Mouse (Mus musculus) embryo, embryonic 10 days (tissue): Measurements from ENCODE around the gene Hspb7.
A peak's percentile ranks its signal among the peaks of the same experiment; 100 is the strongest.

Source experiments
- DNase-seq: peaks from one replicate; pipeline ENCODE4 v3.0.0-alpha.2; 2015; ENCODE audit warnings: low spot score

Gene Hspb7

DNA sequence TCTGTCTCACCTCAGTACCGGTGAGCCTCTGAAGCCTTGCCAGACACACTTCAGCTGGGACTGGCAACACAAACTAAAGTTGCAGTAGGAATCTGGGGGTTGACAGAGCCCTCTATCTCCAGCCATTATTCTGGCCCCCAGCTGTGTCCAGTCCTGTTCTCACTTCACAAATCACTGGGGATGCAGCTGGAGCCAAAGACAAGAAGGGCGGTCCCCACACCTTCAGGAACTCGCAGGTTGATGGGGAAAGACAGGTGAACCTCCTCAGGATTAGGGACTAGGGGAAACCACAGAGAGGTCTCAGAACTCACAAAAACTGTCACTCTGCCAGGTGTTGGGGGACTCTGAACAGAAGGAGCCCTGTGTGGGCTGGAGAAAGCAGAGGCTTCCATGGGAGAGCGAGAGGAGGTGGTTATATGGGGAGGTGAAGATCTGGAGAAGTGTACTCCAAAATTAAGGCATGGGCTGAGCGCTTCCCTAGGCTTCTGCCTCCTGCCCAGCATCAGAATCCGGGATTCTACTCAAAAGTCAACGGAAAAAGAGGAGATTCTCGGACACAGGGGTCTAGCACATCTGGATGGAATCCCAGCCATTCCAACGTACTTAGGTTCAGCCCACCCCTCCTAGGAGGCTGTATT is at the start of gene Hspb7:
TSS of gene Hspb7 (plus strand) at position 588 of the 638 bp plus-strand sequence.
- no peak for DNase-seq

DNA sequence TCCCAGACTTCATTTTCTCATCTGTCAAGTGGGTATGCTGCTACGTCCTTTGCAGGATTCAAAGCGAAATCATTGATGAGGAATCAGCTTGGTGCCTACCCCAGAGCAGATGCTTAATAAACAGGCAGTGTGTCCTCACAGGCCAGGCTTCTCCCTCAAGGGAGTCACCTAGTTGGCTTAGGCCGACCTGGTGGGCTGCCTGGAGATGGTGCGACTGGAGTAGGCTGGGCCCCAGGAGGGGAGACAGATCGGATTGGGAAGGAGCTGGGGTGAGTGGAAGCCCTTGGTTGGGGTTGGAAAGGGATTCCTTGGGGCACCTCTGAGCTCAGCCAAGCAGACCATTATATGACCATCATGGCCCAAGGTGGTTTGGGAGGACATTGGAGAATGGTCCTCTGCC is 48.2 kb upstream of the Hspb7 start:
- no peak for DNase-seq

DNA sequence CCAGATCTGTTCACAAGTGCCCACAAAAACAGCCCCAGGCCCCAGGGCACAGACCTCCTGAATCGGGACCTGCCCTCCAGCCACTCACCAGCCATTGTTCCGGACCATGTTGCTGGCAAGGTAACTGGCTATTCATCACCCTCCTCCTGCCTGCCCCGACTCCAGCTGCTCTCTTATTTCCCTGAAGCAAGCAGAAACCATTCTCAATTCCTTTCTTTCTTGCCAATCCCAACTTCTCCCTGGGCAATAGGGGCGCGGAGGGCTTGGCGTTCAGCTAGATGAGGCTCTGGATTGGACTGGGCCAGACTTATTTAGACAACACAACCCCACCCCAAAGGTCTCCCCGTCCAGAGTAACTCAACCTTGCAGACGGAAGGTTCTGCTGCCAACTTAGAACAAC is 40.9 kb upstream of the Hspb7 start:
- DNase-seq: no peak

DNA sequence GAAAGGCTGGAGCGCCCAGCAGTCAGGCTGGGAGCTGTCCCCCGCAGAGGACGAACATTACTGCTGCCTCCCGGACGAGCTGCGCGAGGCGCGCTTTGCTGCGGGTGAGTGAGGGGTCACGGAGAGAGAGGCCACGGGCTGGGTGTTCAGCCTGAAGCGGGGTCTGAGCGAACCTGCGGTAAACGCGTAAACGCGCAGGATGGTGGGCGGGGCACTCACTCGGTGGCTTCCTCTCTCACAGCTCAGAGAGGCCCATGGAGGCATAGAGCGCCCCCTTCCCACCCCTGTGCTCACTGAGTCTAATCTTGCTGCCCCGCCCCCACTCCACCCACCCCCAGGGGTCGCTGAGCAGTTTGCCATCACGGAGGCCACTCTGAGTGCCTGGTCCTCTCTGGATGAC is 38.2 kb upstream of the Hspb7 start:
- DNase-seq: peak; percentile 56

DNA sequence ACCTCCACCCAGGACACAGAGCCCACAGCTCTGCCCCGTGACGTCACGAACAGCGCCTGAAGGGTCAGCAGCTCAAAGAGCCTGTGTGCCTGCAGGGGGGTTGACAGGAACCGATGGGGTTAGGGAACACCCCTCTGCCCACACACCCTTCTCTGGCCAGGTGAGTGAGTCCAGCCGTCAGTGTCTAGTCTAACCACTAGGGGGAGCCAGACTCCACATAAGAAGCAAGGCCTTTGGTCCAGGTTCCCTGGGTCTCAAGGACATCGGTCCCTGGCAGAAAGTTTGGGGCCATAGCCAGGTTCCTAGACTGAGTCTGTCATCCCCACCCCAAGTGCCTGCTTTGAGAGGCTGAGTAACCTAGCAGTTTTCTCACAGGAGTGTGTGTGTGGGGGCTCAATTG is 35.3 kb upstream of the Hspb7 start:
- peak; percentile 89 for DNase-seq

DNA sequence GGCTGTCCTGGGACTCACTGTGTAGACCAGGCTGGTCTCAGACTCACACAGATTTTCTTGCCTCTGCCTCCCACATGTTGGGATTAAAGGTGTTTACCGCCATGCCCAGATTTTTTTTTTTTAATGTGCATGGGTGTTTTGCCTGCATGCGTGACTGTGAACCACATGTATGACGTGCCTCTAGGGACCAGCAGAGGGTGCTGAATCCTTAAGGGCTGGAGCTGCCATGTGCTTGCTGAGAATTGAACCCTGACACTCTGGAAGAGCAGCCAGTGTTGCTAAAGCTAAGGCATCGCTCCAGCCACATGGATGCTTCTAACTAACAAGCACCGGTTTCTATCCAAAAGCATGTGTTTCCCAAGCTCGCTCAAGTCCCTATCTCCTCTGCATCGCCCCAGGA is 34.4 kb upstream of the Hspb7 start:
- DNase-seq: no peak

DNA sequence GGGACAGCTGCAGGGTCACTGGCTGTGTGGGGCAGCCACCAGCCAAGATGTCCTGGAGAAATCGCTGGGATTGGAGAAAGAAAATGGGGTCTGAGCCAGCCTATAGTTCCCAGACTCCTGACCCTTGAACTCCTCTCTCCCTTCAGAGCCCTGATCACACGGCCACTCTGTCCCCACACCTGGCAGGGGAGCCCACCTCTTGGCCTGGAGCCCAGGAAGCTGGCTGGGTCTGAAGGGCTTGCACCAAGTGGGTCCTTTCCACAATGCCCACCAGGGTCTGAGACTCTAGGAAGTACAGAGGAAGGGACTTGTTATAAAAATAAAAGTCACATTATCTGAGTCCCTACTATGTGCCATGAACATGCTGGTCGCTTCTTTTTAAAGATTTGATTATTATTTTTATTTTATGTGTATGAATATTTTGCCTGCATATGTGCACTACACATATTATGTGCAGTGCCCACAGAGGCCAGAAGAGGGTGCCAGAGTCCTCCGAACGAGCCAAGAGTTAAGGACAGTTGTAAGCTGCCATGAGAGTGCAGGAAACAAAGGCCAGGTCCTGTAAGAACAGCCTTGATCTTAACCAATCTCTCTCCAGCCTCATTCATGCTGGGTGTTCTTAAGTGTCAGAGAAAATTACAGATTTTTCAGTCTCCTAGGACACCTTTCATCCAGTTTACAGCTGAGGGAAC is 33.3 kb upstream of the Hspb7 start:
- DNase-seq: peak; percentile 86

DNA sequence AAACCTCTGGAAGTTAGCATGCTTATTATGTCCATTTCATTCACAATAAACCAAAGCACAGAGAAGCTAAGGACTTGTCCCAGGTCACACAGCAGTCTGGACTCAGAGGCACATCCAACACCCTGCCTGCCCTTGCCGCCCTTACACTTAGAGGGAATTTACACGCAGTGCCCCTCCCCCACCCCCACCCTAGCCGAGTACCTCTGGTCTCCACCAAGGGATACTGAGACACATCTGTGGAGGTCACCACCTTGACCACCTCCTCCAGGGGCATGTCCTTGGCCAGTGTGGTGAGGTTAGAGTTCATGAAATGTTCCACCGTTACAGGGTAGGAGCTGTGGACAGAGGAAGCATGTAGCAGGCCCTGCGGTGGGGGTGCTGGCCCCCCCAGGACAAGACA is 32.6 kb upstream of the Hspb7 start:
- DNase-seq: no peak

DNA sequence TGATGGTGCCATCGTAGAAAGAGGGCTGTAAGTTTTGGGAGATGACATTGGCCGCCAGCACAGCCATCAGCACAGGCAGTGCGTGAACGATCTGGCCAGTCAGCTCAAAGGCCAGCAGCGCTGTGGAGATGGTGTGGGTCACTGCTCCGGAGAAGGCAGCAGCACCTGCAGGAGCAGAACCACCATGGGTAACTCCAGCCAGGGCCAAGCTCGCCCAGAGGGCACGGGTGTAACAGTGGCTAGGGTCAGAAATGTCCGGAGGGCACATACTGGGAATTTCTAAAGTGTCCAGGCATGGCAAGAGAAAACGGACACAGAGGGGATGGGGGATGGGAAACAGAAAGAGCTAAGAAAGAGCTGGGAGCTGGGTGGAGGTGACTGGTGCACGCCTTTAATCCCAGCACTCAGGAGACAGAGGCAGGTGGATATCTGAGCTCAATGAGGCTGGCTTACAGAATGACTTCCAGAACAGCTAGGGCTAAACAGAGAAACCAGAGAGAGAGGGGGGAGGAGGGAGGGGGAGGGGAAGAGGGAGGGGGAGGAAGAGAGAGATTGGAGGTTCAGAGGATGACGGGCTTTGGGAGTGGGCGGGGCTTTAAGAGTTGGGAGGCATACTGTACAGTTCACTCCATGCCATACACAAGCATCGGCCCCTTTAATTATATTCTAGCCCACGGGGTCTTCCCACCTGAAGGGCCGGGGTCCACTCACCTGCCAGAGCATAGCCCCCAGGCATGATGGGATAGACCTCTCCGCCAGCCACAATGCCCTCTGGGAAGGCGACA is 31.0 kb upstream of the Hspb7 start:
- DNase-seq: no peak

DNA sequence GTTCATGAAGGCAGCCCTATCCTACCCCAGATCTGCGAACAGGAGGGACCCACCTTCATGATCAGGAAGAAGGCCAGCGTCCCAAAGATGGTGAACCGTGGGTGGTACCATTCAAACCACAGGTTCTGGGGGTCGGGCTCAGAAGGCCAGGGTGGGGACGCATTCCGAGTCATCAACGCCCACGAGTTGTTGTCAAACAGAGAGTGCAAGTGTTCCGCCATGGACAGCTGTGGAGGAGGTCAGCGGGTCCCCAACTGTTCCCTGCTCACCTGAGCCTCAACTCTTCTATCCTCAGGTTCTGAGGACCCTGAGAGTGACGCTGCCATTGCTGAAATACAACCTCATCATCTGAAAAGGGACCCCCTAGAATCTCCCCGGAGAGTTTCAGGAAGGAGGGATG is 29.3 kb upstream of the Hspb7 start:
- no peak for DNase-seq

DNA sequence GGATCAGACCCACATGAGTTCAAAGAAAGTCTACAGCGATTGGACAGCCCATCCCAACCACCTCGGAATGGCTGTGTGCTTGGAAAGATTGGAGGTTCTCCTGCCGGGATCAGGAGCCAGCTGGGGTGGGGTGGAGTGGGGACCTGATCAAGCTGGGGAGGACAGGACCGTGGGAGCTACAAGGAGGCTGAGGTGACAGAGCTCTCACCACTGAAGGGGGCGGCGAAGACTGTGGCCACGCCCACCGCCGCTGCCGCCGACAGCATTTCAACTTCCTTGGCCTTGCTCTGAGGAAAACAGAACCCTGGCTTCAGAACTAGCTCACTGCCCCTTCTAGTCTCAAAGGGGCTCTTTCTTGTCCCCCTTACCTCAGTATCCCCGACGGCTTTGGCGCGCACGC is 25.8 kb upstream of the Hspb7 start:
- DNase-seq: peak; percentile 46

DNA sequence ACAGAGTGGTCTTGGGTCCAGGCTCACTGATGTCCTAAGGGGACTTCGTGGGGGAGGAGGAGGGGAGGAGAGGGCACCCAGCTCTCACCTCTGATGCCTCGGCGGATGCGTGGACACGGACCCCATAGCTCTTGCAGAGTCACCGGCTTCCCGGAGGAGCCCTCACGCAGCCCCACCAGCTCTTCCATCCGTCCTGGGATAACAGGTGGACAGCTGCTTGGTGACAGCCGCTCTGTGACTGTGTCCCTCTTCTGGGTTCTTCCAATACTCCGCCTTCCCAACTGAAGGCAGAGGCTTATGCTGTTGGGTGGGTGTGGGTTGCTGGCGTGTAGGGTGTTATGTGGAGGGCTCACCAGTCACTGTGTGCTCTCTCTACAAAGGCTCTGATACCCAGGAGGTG is 22.7 kb upstream of the Hspb7 start:
- no peak for DNase-seq

DNA sequence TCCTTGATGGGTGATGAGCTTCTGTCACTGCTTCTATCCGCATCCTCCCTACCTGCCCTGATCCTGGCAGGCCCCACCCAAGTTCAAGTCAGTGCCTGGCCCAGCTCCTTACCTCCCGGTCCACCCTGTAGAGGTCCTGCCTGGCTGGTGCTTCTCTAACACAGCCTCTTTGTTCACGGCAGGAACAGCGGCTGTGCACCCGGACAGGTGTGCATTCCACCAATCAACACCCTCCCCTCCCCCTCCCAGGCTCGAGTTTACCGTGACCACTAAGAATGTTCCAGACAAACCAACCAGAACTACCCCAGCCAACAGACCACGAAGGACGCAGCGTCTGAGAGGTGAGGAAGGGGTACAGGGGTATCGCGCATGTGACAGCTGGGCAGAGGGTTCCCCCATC is 22.0 kb upstream of the Hspb7 start, which contains the start of gene Clcnka:
TSS of gene Clcnka (minus strand) at position 180 of the 400 bp plus-strand sequence.
- DNase-seq: no peak

DNA sequence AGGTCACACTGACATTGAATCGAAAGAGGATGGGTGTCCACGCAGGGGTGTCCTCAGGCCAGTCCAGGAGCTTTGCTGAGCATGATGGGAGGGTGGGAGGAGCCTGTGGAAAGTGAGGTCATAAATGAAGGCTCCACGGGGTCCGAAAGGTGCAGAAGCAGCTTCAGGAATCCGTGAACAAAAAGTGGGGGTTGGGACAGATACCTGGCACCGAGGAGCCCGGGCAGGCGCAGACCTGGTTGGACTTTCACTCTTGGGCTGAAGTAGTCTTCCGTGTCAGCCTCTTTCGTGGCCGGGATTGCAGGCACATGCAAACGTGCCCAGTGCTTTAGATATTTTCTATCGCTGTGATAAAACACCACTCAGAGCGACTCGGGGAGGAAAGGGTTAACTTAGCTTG is 20.4 kb upstream of the Hspb7 start:
- DNase-seq: no peak

DNA sequence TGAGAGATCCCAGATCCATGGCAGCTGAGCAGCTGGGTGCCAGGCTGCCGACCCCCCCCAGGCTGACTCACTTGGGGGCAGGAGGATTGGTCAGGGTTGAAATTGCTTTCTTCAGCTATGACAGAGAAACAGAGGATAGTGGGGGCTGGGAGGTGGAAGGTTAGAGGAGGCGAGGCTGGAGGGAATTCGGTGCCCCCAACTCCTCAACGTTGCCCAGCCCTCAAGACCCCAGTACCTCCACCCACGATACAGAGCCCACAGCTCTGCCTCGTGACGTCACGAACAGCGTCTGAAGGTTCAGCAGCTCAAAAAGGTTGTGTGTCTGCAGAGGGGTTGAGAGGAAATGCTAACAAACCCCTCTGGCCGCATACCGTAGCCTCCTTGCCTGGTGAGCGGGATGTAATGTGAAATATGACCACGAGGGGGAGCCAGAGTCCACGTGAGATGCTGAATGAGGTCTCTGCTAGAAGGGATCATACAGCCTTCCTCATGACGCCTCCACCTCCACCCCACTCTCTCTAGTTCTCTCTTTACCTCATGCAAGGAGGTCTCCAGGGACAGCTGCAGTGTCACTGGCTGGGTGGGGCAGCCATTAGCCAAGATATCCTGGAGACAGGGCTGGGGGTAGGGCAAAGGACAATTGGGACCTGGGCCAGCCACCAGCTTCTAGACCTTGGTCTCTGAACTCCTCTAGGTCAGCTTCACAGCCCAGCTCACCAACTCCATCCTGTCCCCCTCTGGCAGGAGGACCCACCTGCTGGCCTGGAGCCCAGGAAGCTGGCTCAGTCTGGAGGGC is 15.9 kb upstream of the Hspb7 start:
- peak; percentile 91 for DNase-seq

DNA sequence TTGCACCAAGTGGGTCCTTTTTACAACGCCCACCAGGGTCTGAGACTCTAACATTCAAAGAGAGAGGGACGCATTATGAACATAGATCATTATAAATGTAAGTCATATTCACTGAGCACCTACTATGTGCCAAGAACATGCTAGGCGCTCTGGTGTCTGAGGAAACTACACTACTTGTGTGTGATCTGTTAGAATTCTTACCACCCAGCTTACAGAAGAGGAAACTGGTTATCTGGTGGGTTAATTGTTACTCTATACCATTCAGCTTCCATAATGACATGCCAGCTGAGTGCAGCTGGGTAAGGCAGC is 15.3 kb upstream of the Hspb7 start:
- no peak for DNase-seq

DNA sequence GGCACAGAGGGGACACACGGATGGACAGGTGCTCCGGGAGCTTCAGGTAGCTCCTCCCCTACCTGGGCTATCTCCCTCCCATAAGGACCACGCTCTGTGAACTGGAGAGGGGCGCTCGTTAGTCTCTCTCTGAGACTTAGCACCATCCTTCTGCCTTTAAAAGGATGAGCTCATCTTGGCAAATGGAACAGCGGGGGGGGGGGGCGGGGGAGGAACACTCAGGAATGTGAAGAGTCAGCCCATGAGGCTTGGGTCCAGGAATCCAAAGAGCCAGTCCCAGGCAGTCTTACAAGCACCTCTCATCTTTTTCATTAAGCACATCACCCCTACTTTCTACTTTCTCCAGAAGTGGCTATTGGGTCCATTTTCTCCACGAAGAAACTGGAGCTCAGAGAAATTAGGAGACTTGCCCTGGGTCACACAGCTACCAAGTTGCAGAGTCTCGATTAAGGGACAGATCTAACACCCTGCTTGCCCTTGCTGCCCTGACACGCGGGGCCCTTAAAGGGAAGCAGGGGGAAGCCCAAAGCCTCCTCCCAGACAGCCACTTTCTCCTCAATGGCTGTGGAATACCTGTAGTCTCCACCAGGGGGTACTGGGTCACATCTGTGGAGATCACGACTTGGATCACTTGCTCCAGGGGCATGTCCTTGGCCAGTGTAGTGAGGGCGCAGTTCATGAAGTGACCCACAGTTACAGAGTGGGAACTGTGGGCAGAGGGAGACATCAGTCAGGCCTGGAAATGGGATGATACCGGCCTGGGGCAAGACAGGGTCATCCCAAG is 13.9 kb upstream of the Hspb7 start:
- peak; percentile 26 for DNase-seq

DNA sequence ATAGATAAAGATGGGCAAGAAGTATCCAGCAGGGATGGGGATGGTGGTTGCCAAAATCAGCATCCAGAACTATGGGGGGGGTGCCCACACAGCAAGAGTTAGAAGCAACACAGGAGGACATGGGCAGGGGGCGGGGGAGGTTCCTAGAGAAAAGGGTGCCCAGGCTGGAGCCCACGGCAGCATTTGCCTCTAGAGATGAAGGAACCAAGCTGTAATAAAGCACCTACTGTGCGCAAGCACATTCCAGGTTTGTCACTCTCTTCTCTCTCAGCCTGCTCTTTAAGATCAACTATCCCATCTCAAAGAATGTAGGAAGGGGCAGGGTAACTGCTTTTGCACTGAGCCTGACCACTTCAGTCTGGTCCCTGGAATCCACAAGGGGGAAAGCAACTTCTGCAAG is 12.0 kb upstream of the Hspb7 start:
- DNase-seq: no peak

DNA sequence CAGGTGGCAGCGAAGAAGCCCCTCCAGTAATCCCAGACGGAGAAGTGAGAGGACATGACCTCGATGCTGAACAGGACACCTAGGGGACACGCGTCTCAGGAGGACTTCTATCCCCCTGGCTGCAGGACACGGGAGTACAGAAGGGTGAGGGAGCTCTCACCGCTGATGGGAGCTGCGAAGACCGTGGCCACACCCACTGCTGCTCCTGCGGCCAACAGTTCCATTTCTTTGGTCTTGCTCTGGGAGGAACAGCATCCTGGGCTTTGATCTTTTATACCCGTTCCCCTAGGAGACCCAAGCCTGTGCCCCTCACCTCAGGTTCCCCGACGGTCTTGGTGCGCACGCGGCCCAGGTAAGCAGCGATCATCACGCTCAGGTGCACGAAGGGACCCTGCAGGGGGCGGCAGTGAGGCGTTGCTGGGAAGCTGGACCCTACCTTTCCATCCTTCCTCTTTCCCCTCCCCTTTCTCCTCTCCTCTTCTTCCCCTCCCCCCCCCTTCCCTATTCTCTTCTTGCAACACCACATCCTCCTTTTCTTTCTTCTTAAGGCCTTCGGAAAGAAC is 9.1 kb upstream of the Hspb7 start:
- DNase-seq: no peak

DNA sequence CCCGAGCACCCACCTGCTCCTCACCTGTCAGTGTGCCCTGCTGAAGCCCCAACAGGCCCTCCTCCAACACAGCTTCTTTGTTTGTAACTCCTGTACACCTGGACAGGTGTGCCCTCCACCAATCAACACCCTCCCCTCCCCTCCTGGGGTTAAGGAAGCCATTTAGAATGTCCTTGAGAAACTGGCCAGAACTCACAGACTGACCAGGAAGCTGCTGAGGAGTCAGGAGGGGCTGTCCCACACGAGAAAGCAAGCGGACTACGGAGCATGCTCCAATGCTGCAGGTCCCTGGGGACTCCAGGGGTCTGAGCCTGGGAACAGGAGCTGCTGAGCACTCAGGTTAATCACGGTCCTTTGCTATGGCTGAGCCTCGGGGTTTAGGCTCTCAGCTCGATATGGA is 4.7 kb upstream of the Hspb7 start, which contains the start of gene Clcnkb:
TSS of gene Clcnkb (minus strand) at position 91 of the 400 bp plus-strand sequence.
- DNase-seq: no peak
